Mouse (Mus musculus) lung, embryonic 16.5 days (tissue): ENCODE results near the gene Dact1. TPM values are rescaled to one million over a fixed set of nuclear protein-coding genes. Genes with fewer than 3 reads are reported as not detected.

Experiments
- polyA plus RNA-seq: library from polyadenylated mRNA; unstranded; fragments of >200 nt; fragmentation: Nextera tagmentation; extraction: Ambion mirVana; gene quantifications from 2 replicates; pipeline ENCODE4 v1.2.1, GENCODE M21; 2015

Dact1 gene
- polyA plus RNA-seq, 1 experiment from 2014 or later, result 6.4 TPM

Other genes with a start within 250 kb of the Dact1 start
- gene Tomm20l, start 198.5 kb upstream of the Dact1 start, polyA plus RNA-seq, result 1.3 and 1.6 TPM in 2 replicates
- gene Timm9, start 173.2 kb upstream of the Dact1 start, polyA plus RNA-seq, result 59.0 and 59.6 TPM in 2 replicates
- gene 2700049A03Rik, start 173.0 kb upstream of the Dact1 start, polyA plus RNA-seq, result 15.5 and 18.4 TPM in 2 replicates